Mouse (Mus musculus): ENCODE measurements at regions not wholly inside any gene's neighbourhood (a gene's known extent, or its start where the extent isn't known, plus 50 kb on each side); places are given as distances from the start of the nearest gene placed in this dataset.

- H3K4me2 ChIP-seq (ENCODE audit: low read depth): no peak overlapping the region
- no peak overlapping the region for H3K4me3 ChIP-seq
- H3K27me3 ChIP-seq (ENCODE audit: control insufficient read depth, insufficient read depth, insufficient read length): no peaks in the 10 kb centered on the region
- H3ac ChIP-seq (ENCODE audit: control insufficient read depth, insufficient read length): no peak overlapping the region
- no peaks in the 10 kb centered on the region for H3K36me3 ChIP-seq (ENCODE audit: control insufficient read depth, insufficient read depth)
- TF ChIP-seq CEBPB (IDR thresholded peaks at IDR 0.05; ENCODE audit: insufficient read depth, poor library complexity, severe bottlenecking): no peak
- no peak for TF ChIP-seq USF1 (IDR thresholded peaks at IDR 0.05; ENCODE audit: low read depth)
- no peak for TF ChIP-seq E2F4 (IDR thresholded peaks at IDR 0.05; ENCODE audit: insufficient read depth)
- no peak for TF ChIP-seq TCF12 (IDR thresholded peaks at IDR 0.05; ENCODE audit: insufficient read depth, poor library complexity, severe bottlenecking)
- TF ChIP-seq SRF (IDR thresholded peaks at IDR 0.05; ENCODE audit: control insufficient read depth, insufficient read length, low read depth): no peak
- no peak for TF ChIP-seq MAX (IDR thresholded peaks at IDR 0.05; ENCODE audit: low read depth)
- no peak for TF ChIP-seq TCF3 (IDR thresholded peaks at IDR 0.05; ENCODE audit: insufficient read length, low read depth)
- no peak for TF ChIP-seq POLR2A (IDR thresholded peaks at IDR 0.05; ENCODE audit: insufficient read length, low read depth)
- TF ChIP-seq MYOG (IDR thresholded peaks at IDR 0.05; ENCODE audit: control insufficient read depth in 1 of 3, insufficient read depth in 1 of 3, insufficient read length in 2 of 3, low read depth in 2 of 3): no peak
- TF ChIP-seq REST (IDR thresholded peaks at IDR 0.05; ENCODE audit: insufficient read depth, insufficient read length): no peak
- TF ChIP-seq POLR2AphosphoS2 (IDR thresholded peaks at IDR 0.05; ENCODE audit: insufficient read length, low read depth): no peak
- no peak for TF ChIP-seq MYOD1 (IDR thresholded peaks at IDR 0.05; ENCODE audit: control insufficient read depth in 1 of 3, insufficient read length in 2 of 3, low read depth in 2 of 3)
- no peaks in the 10 kb centered on the region for H3K79me2 ChIP-seq (ENCODE audit: control insufficient read depth, insufficient read depth)
These were observed 71.5 kb upstream of the Actbl2 start for GRCm38 (mm10) chr13:111183293-111183692.

- Histone ChIP-seq H3K4me3 (no peak overlapping the region), H3ac (ENCODE audit: control insufficient read depth, insufficient read length) (no peak overlapping the region), H3K79me2 (ENCODE audit: control insufficient read depth, insufficient read depth) (no peaks in the 10 kb centered on the region), H3K36me3 (ENCODE audit: control insufficient read depth, insufficient read depth) (no peaks in the 10 kb centered on the region), H3K27me3 (ENCODE audit: control insufficient read depth, insufficient read depth, insufficient read length) (no peaks in the 10 kb centered on the region), H3K4me2 (ENCODE audit: low read depth) (no peak overlapping the region)
- no peak for TF ChIP-seq REST (IDR thresholded peaks at IDR 0.05; ENCODE audit: insufficient read depth, insufficient read length)
- TF ChIP-seq MAX (IDR thresholded peaks at IDR 0.05; ENCODE audit: low read depth): no peak
- no peak for TF ChIP-seq SRF (IDR thresholded peaks at IDR 0.05; ENCODE audit: control insufficient read depth, insufficient read length, low read depth)
These were observed 69.0 kb upstream of the Actbl2 start for GRCm38 (mm10) chr13:111185799-111186198.

- H3K79me2 ChIP-seq (ENCODE audit: control insufficient read depth, insufficient read depth): no peaks in the 10 kb centered on the region
- H3K36me3 ChIP-seq (ENCODE audit: control insufficient read depth, insufficient read depth): no peaks in the 10 kb centered on the region
- no peaks in the 10 kb centered on the region for H3K27me3 ChIP-seq (ENCODE audit: control insufficient read depth, insufficient read depth, insufficient read length)
- H3ac ChIP-seq (ENCODE audit: control insufficient read depth, insufficient read length): no peak overlapping the region
- H3K4me2 ChIP-seq (ENCODE audit: low read depth): no peak overlapping the region
- TF ChIP-seq MYOD1 (IDR thresholded peaks at IDR 0.05; ENCODE audit: control insufficient read depth in 1 of 3, insufficient read length in 2 of 3, low read depth in 2 of 3) (no peak), MYOG (IDR thresholded peaks at IDR 0.05; ENCODE audit: control insufficient read depth in 1 of 3, insufficient read depth in 1 of 3, insufficient read length in 2 of 3, low read depth in 2 of 3) (no peak), POLR2AphosphoS2 (IDR thresholded peaks at IDR 0.05; ENCODE audit: insufficient read length, low read depth) (no peak), TCF3 (IDR thresholded peaks at IDR 0.05; ENCODE audit: insufficient read length, low read depth) (no peak), POLR2A (IDR thresholded peaks at IDR 0.05; ENCODE audit: insufficient read length, low read depth) (no peak), REST (IDR thresholded peaks at IDR 0.05; ENCODE audit: insufficient read depth, insufficient read length) (no peak), CEBPB (IDR thresholded peaks at IDR 0.05; ENCODE audit: insufficient read depth, poor library complexity, severe bottlenecking) (no peak), SRF (IDR thresholded peaks at IDR 0.05; ENCODE audit: control insufficient read depth, insufficient read length, low read depth) (no peak), E2F4 (IDR thresholded peaks at IDR 0.05; ENCODE audit: insufficient read depth) (no peak), TCF12 (IDR thresholded peaks at IDR 0.05; ENCODE audit: insufficient read depth, poor library complexity, severe bottlenecking) (no peak), USF1 (IDR thresholded peaks at IDR 0.05; ENCODE audit: low read depth) (no peak), MAX (IDR thresholded peaks at IDR 0.05; ENCODE audit: low read depth) (no peak)
- H3K4me3 ChIP-seq: no peak overlapping the region
These were observed 68.0 kb upstream of the Actbl2 start for GRCm38 (mm10) chr13:111186833-111187232.

- Histone ChIP-seq H3ac (ENCODE audit: control insufficient read depth, insufficient read length) (no peak overlapping the region), H3K4me2 (ENCODE audit: low read depth) (no peak overlapping the region), H3K27me3 (ENCODE audit: control insufficient read depth, insufficient read depth, insufficient read length) (no peaks in the 10 kb centered on the region), H3K79me2 (ENCODE audit: control insufficient read depth, insufficient read depth) (no peaks in the 10 kb centered on the region), H3K36me3 (ENCODE audit: control insufficient read depth, insufficient read depth) (no peaks in the 10 kb centered on the region), H3K4me3 (no peak overlapping the region)
- TF ChIP-seq MYOD1 (IDR thresholded peaks at IDR 0.05; ENCODE audit: control insufficient read depth in 1 of 3, insufficient read length in 2 of 3, low read depth in 2 of 3): no peak
- no peak for TF ChIP-seq REST (IDR thresholded peaks at IDR 0.05; ENCODE audit: insufficient read depth, insufficient read length)
- TF ChIP-seq E2F4 (IDR thresholded peaks at IDR 0.05; ENCODE audit: insufficient read depth): no peak
- no peak for TF ChIP-seq SRF (IDR thresholded peaks at IDR 0.05; ENCODE audit: control insufficient read depth, insufficient read length, low read depth)
- TF ChIP-seq USF1 (IDR thresholded peaks at IDR 0.05; ENCODE audit: low read depth): no peak
- no peak for TF ChIP-seq CEBPB (IDR thresholded peaks at IDR 0.05; ENCODE audit: insufficient read depth, poor library complexity, severe bottlenecking)
- no peak for TF ChIP-seq POLR2AphosphoS2 (IDR thresholded peaks at IDR 0.05; ENCODE audit: insufficient read length, low read depth)
- no peak for TF ChIP-seq POLR2A (IDR thresholded peaks at IDR 0.05; ENCODE audit: insufficient read length, low read depth)
These were observed 60.9 kb upstream of the Actbl2 start for GRCm38 (mm10) chr13:111193919-111194318.

- Histone ChIP-seq H3K36me3 (ENCODE audit: control insufficient read depth, insufficient read depth) (no peaks in the 10 kb centered on the region), H3K4me3 (no peak overlapping the region), H3K27me3 (ENCODE audit: control insufficient read depth, insufficient read depth, insufficient read length) (no peaks in the 10 kb centered on the region), H3ac (ENCODE audit: control insufficient read depth, insufficient read length) (no peak overlapping the region), H3K4me2 (ENCODE audit: low read depth) (no peak overlapping the region), H3K79me2 (ENCODE audit: control insufficient read depth, insufficient read depth) (no peaks in the 10 kb centered on the region)
- TF ChIP-seq POLR2AphosphoS2 (IDR thresholded peaks at IDR 0.05; ENCODE audit: insufficient read length, low read depth): no peak
- TF ChIP-seq CEBPB (IDR thresholded peaks at IDR 0.05; ENCODE audit: insufficient read depth, poor library complexity, severe bottlenecking): no peak
These were observed 60.5 kb upstream of the Actbl2 start for GRCm38 (mm10) chr13:111194337-111194736.

Measured in myocyte (in vitro differentiated cells).